Mouse (Mus musculus): Measurements from ENCODE around the gene Slc25a21. TPM values are rescaled to one million over a fixed set of nuclear protein-coding genes. Genes with fewer than 3 reads are reported as not detected.

Slc25a21 gene
- polyA plus RNA-seq, 1 experiment from 2014 or later: 3.9 TPM

DNA sequence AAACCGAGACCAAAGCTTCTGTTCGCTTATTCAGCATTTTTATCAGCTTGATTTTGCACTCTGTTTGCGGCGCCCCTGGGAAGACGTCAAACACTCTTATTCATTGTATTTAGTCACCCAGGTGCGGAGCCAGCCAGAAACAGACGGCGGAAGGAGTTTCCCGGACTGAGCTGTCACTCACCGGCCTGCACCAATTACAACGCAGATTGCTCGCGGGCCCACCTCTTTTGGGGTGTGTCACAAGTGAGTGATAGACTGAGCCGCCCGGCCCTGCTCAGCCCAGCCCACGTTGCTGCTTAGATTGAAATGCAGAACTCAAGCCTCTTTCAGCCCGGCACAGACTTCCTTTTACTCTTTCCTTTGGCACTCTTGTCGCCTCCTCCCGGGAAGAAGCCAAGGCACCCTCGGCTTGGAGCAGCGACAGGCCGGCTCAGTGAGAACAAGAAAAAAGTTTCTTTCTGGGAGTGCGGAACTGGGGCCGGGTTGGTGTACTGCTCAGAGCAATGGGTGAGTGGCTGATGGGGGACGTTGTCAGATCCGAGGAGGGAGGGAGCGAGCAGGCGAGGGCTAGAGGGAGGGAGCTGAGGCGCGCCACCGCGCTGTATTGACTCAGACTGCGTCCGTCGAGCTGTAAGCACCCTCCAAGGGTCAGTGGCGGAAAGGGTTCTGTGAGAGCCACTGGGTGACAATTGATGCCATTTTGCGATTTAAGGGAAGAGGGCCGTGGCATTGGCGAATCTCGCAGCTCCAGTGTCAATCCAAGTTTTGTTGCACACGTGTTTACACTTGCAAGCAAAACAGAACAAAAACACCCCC is 501.7 kb downstream of the Slc25a21 start:
- Histone ChIP-seq H3K4me1 (peaks cover 71% of the 10 kb centered on the region), H3K36me3 (replicated peaks) (no peaks in the 10 kb centered on the region), H3K27ac (no peak overlapping the region), H3K9me3 (no peaks in the 10 kb centered on the region), H3K27me3 (ENCODE audit: poor library complexity, severe bottlenecking) (peaks cover 100% of the 10 kb centered on the region), H3K4me3 (peak overlapping the region; percentile 43)
- DNase-seq (ENCODE audit: extremely low spot score, low spot score): peak; percentile 90
- under 1% methylated on average over 41 of the region's 41 CpGs for WGBS

DNA sequence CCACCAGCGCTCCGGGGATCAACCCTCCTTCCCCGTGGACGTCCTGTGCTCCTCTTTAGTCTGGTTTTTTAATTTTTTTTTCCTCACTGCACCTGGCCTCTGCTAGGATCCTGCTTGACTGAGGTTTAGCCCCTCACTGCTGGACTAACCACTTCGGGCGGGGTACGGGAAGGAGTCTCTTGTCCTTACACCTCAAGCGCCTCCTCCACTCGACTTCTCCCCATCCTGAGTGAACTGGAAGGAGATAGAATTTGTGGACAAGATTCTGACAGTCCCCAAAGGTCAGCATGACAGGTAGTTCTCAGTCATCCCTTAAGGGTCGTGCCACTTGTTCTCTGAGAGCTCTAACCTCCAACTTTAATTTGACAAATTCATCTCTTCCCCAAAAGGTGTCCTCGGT is 502.3 kb downstream of the Slc25a21 start:
- 2% methylated on average over 11 of the region's 11 CpGs for WGBS
- DNase-seq (ENCODE audit: extremely low spot score, low spot score): peak; percentile 44
- Histone ChIP-seq H3K36me3 (replicated peaks) (no peaks in the 10 kb centered on the region), H3K9me3 (no peaks in the 10 kb centered on the region), H3K4me1 (peaks cover 72% of the 10 kb centered on the region), H3K27ac (no peak overlapping the region), H3K27me3 (ENCODE audit: poor library complexity, severe bottlenecking) (peaks cover 100% of the 10 kb centered on the region), H3K4me3 (peak overlapping the region; percentile 43; the same call in 1 of the 2 replicates)

DNA sequence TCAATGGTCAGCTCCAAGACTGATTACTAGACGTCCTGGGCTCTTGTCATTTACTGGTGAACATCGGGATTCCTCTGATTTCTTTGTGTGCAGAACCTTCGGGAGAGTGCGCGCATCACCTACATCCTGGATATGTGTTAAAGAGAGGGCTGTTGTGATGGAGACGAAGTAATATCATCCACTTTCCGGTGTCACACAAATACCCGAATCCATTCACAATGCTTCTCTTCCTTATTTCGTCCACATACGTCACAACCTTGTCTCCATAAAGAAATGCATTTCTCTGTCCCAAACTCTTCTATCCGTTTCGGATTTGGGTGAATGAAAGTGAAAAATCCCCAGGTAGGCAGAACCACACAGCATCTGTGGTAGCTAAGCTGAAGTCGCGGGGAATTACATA is 502.9 kb downstream of the Slc25a21 start:
- no peak overlapping the region for H3K27ac ChIP-seq
- DNase-seq (ENCODE audit: extremely low spot score, low spot score): no peak
- WGBS: 2% methylated on average over 14 of the region's 14 CpGs
- no peaks in the 10 kb centered on the region for H3K9me3 ChIP-seq
- no peaks in the 10 kb centered on the region for H3K36me3 ChIP-seq (replicated peaks)
- peaks cover 73% of the 10 kb centered on the region for H3K4me1 ChIP-seq
- peaks cover 100% of the 10 kb centered on the region for H3K27me3 ChIP-seq (ENCODE audit: poor library complexity, severe bottlenecking)
- H3K4me3 ChIP-seq: no peak overlapping the region

GRCm38 (mm10) chr12:56693411-56694098 is 503.7 kb downstream of the Slc25a21 start:
- DNase-seq (ENCODE audit: extremely low spot score, low spot score): no peak
- Histone ChIP-seq H3K27me3 (ENCODE audit: poor library complexity, severe bottlenecking) (peaks cover 100% of the 10 kb centered on the region), H3K9me3 (no peaks in the 10 kb centered on the region), H3K4me3 (no peak overlapping the region), H3K36me3 (replicated peaks) (no peaks in the 10 kb centered on the region), H3K4me1 (peaks cover 78% of the 10 kb centered on the region), H3K27ac (no peak overlapping the region)
- 4% methylated on average over 14 of the region's 14 CpGs for WGBS

- Histone ChIP-seq H3K27ac (no peak overlapping the region), H3K4me1 (peaks cover 70% of the 10 kb centered on the region), H3K9me3 (no peaks in the 10 kb centered on the region), H3K36me3 (replicated peaks) (no peaks in the 10 kb centered on the region), H3K27me3 (ENCODE audit: poor library complexity, severe bottlenecking) (peaks cover 100% of the 10 kb centered on the region), H3K4me3 (no peak overlapping the region)
- DNase-seq (ENCODE audit: extremely low spot score, low spot score): peak; percentile 54
- under 1% methylated on average over 19 of the region's 19 CpGs for WGBS
These were observed 504.7 kb downstream of the Slc25a21 start for GRCm38 (mm10) chr12:56692536-56692935.

DNA sequence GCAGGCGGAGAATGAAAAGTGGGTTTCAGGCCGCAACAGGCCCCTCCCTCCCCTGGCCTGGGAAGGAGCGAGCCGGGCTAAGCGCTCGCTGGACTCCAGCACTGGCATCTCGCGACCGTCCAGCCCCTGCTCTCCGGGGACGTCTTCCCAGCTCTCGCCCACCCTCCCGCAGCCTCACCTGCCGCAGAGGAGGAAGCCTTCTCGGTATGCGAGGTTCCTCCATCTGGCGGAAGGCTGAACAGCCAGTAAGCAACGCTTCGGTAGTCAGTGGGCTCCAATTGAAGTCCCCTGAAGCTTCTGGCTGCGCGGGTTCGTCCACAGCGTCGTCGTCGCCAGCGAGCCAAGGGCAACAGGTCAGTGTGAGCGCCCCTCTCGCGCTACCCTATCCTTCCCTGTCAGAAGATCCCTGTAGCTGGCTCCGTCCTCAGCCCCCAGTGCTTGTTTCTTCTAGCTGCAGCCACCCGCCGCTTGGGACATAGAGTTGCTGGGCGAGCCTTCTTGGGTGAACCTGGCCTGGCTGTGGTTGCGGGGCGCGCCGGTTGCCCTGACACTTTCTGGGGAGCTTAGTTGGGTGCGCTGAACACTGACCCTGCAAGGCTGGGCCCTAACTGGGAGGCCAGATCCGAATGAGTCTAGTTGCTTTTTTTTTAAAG is 505.7 kb downstream of the Slc25a21 start, which contains the start of gene Pax9:
Gene Pax9 (plus strand): TSS at position 341 of the 653 bp plus-strand sequence.
- peak; percentile 67 for DNase-seq (ENCODE audit: extremely low spot score, low spot score)
- under 1% methylated on average over 40 of the region's 40 CpGs for WGBS
- Histone ChIP-seq H3K9me3 (no peaks in the 10 kb centered on the region), H3K36me3 (replicated peaks) (no peaks in the 10 kb centered on the region), H3K27me3 (ENCODE audit: poor library complexity, severe bottlenecking) (peaks cover 100% of the 10 kb centered on the region), H3K4me1 (peaks cover 61% of the 10 kb centered on the region), H3K4me3 (peak within 1 kb of the TSS; percentile 39), H3K27ac (no peak within 1 kb of the TSS)

DNA sequence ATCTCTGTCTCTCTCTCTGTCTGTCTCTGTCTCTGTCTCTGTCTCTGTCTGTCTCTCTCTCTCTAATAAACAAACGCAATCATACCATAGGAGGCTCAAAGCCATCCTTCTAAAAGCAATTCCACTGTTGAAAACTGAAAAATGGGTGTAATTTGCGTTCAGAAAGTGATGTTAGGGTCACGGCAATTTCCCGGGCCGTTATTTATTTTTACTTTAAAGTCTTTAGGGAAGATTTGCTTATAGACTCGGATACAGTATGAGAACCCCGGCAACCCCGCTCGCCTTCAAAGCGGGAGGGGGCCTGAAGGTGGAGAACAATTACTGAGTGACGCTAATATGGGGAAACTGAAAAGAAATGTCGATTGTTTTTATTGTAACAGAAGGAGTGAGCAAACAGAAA is 506.3 kb downstream of the Slc25a21 start:
- under 1% methylated on average over 12 of the region's 12 CpGs for WGBS

GRCm38 (mm10) chr12:56690366-56690765 is 506.9 kb downstream of the Slc25a21 start:
- no peak overlapping the region for H3K4me3 ChIP-seq
- no peaks in the 10 kb centered on the region for H3K9me3 ChIP-seq
- no peak overlapping the region for H3K27ac ChIP-seq
- H3K27me3 ChIP-seq (ENCODE audit: poor library complexity, severe bottlenecking): peaks cover 100% of the 10 kb centered on the region
- no peaks in the 10 kb centered on the region for H3K36me3 ChIP-seq (replicated peaks)
- WGBS: under 1% methylated on average over 16 of the region's 16 CpGs
- DNase-seq (ENCODE audit: extremely low spot score, low spot score): no peak
- peaks cover 49% of the 10 kb centered on the region for H3K4me1 ChIP-seq

More for the DNA sequence above, 506.3 kb downstream of the Slc25a21 start:
- Histone ChIP-seq H3K4me3 (peak overlapping the region; percentile 39; the same call in 1 of the 2 replicates), H3K9me3 (no peaks in the 10 kb centered on the region), H3K4me1 (peaks cover 55% of the 10 kb centered on the region), H3K27ac (no peak overlapping the region), H3K36me3 (replicated peaks) (no peaks in the 10 kb centered on the region), H3K27me3 (ENCODE audit: poor library complexity, severe bottlenecking) (peaks cover 100% of the 10 kb centered on the region)
- no peak for DNase-seq (ENCODE audit: extremely low spot score, low spot score)

- DNase-seq (ENCODE audit: extremely low spot score, low spot score): peak; percentile 77
- Histone ChIP-seq H3K36me3 (replicated peaks) (no peaks in the 10 kb centered on the region), H3K4me1 (peaks cover 42% of the 10 kb centered on the region), H3K4me3 (no peak overlapping the region), H3K9me3 (no peaks in the 10 kb centered on the region), H3K27ac (no peak overlapping the region), H3K27me3 (ENCODE audit: poor library complexity, severe bottlenecking) (peaks cover 100% of the 10 kb centered on the region)
- under 1% methylated on average over 25 of the region's 25 CpGs for WGBS
These were observed 507.5 kb downstream of the Slc25a21 start for GRCm38 (mm10) chr12:56689736-56690135.

DNA sequence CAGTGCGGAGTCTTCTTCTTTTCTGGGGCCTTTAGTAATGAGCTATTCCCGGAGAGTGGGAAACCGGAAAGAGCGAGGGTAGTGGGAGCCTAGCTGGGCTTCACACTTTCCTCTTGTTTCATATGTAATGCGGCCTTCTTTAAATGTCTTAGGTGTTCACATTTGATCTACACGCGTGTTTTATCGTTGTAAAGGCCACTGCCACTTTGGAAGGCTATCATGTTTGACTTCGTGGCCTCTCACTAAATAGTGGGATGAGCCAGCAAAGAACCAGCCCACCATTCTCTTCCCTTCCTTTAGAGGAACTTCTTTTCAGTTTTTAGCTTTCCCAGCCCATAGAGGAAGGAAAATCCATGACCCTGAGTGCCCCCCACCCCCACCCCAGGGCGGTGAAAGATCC is 507.9 kb downstream of the Slc25a21 start:
- Histone ChIP-seq H3K4me1 (peaks cover 42% of the 10 kb centered on the region), H3K4me3 (no peak overlapping the region), H3K36me3 (replicated peaks) (no peaks in the 10 kb centered on the region), H3K27ac (no peak overlapping the region), H3K9me3 (no peaks in the 10 kb centered on the region), H3K27me3 (ENCODE audit: poor library complexity, severe bottlenecking) (peaks cover 100% of the 10 kb centered on the region)
- no peak for DNase-seq (ENCODE audit: extremely low spot score, low spot score)
- WGBS: 2% methylated on average over 10 of the region's 10 CpGs

DNA sequence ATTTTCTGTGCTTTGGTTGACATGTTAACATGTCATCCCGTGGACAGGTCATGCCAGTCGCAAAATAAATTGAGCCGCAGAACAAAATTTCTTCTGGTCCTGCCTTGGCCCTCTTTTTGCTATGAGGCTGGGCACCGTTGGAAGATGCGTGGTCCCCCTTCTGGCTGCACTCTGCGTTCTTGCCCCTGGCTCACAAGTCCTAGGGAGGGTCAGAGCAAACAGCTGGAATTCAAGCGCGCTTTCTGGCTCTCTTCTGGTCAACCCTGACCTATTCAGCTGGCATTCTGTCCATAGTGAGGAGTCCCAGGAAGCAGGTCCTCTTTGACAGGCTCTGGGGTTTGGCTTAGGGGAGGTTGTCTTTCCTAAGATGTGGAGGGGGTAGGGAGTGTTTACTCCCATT is 508.4 kb downstream of the Slc25a21 start:
- Histone ChIP-seq H3K27ac (no peak overlapping the region), H3K9me3 (no peaks in the 10 kb centered on the region), H3K27me3 (ENCODE audit: poor library complexity, severe bottlenecking) (peaks cover 100% of the 10 kb centered on the region), H3K4me3 (no peak overlapping the region), H3K4me1 (peaks cover 42% of the 10 kb centered on the region), H3K36me3 (replicated peaks) (no peaks in the 10 kb centered on the region)
- 1% methylated on average over 8 of the region's 8 CpGs for WGBS
- no peak for DNase-seq (ENCODE audit: extremely low spot score, low spot score)

GRCm38 (mm10) chr12:56688482-56688840 is 508.8 kb downstream of the Slc25a21 start:
- H3K36me3 ChIP-seq (replicated peaks): no peaks in the 10 kb centered on the region
- no peaks in the 10 kb centered on the region for H3K9me3 ChIP-seq
- H3K4me1 ChIP-seq: peaks cover 42% of the 10 kb centered on the region
- no peak overlapping the region for H3K27ac ChIP-seq
- WGBS: under 1% methylated on average over 10 of the region's 10 CpGs
- DNase-seq (ENCODE audit: extremely low spot score, low spot score): no peak
- peaks cover 100% of the 10 kb centered on the region for H3K27me3 ChIP-seq (ENCODE audit: poor library complexity, severe bottlenecking)
- no peak overlapping the region for H3K4me3 ChIP-seq

All from forebrain, embryonic 10.5 days (tissue).